Mouse (Mus musculus) intestine, postnatal 0 days (tissue): Measurements from ENCODE around the gene Paf1. TPM values are rescaled to one million over a fixed set of nuclear protein-coding genes. Genes with fewer than 3 reads are reported as not detected.

Experiments used
- ATAC-seq: fragments of 200-750 bp; cut with Nextera tagmentation; 2 replicates; pipeline ENCODE4 v1.8.0; 2017; ENCODE audit warnings: mild to moderate bottlenecking, moderate TSS enrichment, moderate library complexity
- H3K27ac ChIP-seq: fragments of 300-500 bp; sonication (generic); 2 replicates; pipeline ENCODE4 v1.5.1; 2014; ENCODE audit warnings: mild to moderate bottlenecking, low read depth, low read length, moderate library complexity
- H3K27me3 ChIP-seq: fragments of 300-500 bp; sonication (generic); replicated peaks from 2 replicates; pipeline ENCODE4 v1.6.1; 2014; ENCODE audit warnings: low read length, mixed read lengths; ENCODE audit not compliant: control insufficient read depth, insufficient read depth
- H3K36me3 ChIP-seq: fragments of 300-500 bp; sonication (generic); 2 replicates; pipeline ENCODE4 v1.6.1; 2014; ENCODE audit warnings: mild to moderate bottlenecking, moderate library complexity; ENCODE audit not compliant: control insufficient read depth, insufficient read depth
- H3K4me1 ChIP-seq: fragments of 300-500 bp; sonication (generic); replicated peaks from 2 replicates; pipeline ENCODE4 v1.6.1; 2014; ENCODE audit warnings: antibody characterized with exemption, low read length, mixed read lengths; ENCODE audit not compliant: control insufficient read depth, insufficient read depth
- H3K4me2 ChIP-seq: fragments of 300-500 bp; sonication (generic); replicated peaks from 2 replicates; pipeline ENCODE4 v1.6.1; 2014; ENCODE audit warnings: low read depth, mild to moderate bottlenecking, moderate library complexity
- H3K4me3 ChIP-seq: fragments of 300-500 bp; sonication (generic); 2 replicates; pipeline ENCODE4 v1.5.1; 2014; ENCODE audit warnings: low read depth, low read length
- H3K9ac ChIP-seq: fragments of 300-500 bp; sonication (generic); 2 replicates; pipeline ENCODE4 v1.6.1; 2014; ENCODE audit warnings: mild to moderate bottlenecking, low read depth, low read length
- H3K9me3 ChIP-seq: fragments of 300-500 bp; sonication (generic); 2 replicates; pipeline ENCODE4 v1.6.1; 2016; ENCODE audit warnings: mixed run types; ENCODE audit not compliant: control insufficient read depth
- CTCF ChIP-seq: sonication (generic); IDR thresholded peaks from 2 replicates; pipeline ENCODE4 v1.5.1; 2016; ENCODE audit warnings: low read depth, mild to moderate bottlenecking, control low read depth, antibody characterized with exemption, moderate library complexity
- WGBS: fragments of 180-500 bp; shearing (Covaris S2); extraction: QIAGEN DNeasy Blood & Tissue Kit; methylation state at CpG from one replicate; pipeline ENCODE4 v1.1.7; 2014; 5-methylcytosine and 5-hydroxymethylcytosine counted together
- polyA plus RNA-seq: library from polyadenylated mRNA; unstranded; fragments of >200 nt; fragmentation: Nextera tagmentation; extraction: Ambion mirVana; gene quantifications from 2 replicates; pipeline ENCODE4 v1.2.1, GENCODE M21; 2015

Gene Paf1
- polyA plus RNA-seq, 1 experiment from 2014 or later = 54.6 TPM

DNA sequence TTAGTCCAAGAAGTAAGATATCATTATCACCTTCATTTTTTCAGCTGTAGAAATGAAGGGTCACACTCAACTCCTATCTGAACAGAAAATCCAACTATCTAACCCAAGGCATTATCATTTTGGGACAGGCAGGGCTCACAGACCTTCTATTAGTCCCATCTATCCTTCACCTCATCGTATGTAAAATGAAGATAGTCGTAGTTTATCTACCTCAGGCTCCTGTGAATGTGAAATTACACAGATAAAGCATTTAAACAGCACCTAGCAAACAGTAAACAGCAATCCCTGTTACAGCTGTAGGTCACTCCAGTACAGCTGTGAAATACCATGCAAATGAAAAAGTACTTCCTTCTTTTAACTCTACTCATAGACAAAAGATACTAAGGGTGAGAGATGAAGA is 39.5 kb downstream of the Paf1 start:
- Histone ChIP-seq H3K9ac (no peak overlapping the region), H3K9me3 (no peaks in the 10 kb centered on the region), H3K4me1 (no peaks in the 10 kb centered on the region; the same call in 1 of the 2 replicates), H3K36me3 (no peaks in the 10 kb centered on the region; the same call in 1 of the 2 replicates), H3K27me3 (no peaks in the 10 kb centered on the region), H3K4me2 (no peak overlapping the region), H3K27ac (no peak overlapping the region), H3K4me3 (no peak overlapping the region)
- WGBS = 80% methylated on average over 2 of the region's 2 CpGs
- no peak for ATAC-seq
- TF ChIP-seq CTCF = no peak

DNA sequence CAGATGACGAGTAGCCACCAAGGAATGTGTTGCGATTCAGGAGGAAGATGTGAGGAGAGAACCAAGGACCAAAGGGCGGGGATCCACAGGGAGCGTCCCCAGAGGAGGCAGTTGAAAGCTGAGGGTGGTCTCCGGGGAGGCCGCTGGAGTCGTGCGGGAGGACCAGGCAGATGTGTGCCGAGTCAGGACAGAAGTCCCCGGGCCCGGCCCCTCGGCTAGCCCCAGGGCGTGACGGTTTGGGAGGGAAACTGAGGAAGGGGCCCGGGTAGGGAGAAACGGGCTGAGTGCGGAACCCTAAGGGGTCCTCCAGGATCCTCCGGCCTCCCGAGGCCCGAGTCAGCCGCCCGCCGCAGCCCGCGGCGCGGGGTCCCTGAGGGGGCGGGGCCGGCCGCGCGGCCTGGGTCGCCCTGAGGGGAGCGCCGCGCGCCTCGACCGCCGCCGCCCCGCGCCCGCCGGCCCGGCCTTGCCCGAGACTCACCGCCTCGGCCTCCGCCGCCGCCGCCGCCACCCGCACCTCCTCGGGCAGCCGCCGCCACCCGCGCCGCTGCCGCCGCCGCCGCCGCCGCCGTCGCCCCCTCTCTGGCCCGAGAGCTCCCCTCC is 43.0 kb downstream of the Paf1 start:
- peak; percentile 14; the same call in 1 of the 2 replicates for ATAC-seq
- Histone ChIP-seq H3K9me3 (no peaks in the 10 kb centered on the region), H3K9ac (peak overlapping the region; percentile 94), H3K4me2 (peak overlapping the region; percentile 94), H3K4me3 (peak overlapping the region; percentile 87), H3K36me3 (no peaks in the 10 kb centered on the region; the same call in 1 of the 2 replicates), H3K27ac (no peak overlapping the region), H3K27me3 (no peaks in the 10 kb centered on the region), H3K4me1 (no peaks in the 10 kb centered on the region; the same call in 1 of the 2 replicates)
- WGBS = 0% methylated on average over 32 of the region's 70 CpGs
- TF ChIP-seq CTCF = no peak

DNA sequence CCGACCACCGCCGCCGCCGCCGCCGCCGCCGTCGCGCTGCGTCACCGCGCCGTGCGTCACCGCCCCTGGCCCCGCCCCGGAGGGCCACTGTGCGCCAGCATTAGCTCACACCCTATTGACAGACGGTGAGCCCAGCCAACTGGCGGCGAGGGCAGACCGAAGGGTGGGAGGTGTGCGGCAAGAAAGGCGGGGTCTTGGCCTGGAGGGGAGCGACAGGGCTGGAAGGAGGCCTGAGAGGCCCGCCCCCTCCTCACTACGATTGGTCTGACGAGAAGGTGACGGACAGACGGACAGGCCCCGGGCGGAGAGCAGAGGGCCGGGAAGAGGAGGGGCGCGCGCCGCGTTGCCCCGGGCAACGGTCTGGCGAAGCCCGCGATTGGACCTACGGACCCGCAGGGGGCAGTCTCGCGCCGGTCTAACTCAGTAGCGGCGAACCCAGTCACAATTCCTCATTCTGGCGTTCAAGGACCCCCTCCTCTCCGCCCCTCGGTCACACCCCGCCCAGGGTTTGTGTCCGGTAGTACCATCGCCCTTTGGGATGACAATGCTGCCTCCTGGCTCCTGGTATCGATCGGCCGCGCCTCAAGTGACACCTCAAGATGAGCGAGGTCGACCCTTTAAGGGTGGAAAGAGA is 43.6 kb downstream of the Paf1 start:
- no peaks in the 10 kb centered on the region for H3K9me3 ChIP-seq
- peak overlapping the region; percentile 87 for H3K4me3 ChIP-seq
- TF ChIP-seq CTCF = peak; percentile 82
- peak overlapping the region; percentile 94 for H3K4me2 ChIP-seq
- H3K4me1 ChIP-seq = no peaks in the 10 kb centered on the region; the same call in 1 of the 2 replicates
- ATAC-seq = peak; percentile 98
- 0% methylated on average over 41 of the region's 64 CpGs for WGBS
- H3K36me3 ChIP-seq = no peaks in the 10 kb centered on the region; the same call in 1 of the 2 replicates
- no peaks in the 10 kb centered on the region for H3K27me3 ChIP-seq
- peak overlapping the region; percentile 94 for H3K9ac ChIP-seq
- peak overlapping the region; percentile 76 for H3K27ac ChIP-seq

GRCm38 (mm10) chr7:28436932-28437570 is 44.3 kb downstream of the Paf1 start, which contains the start of gene Gmfg:
Gene Gmfg, plus strand, starts transcription at chr7:28437447.
- Histone ChIP-seq H3K36me3 (no peaks in the 10 kb centered on the region), H3K4me3 (peak within 1 kb of the TSS; percentile 87), H3K27me3 (no peaks in the 10 kb centered on the region), H3K9me3 (no peaks in the 10 kb centered on the region), H3K9ac (peak within 1 kb of the TSS; percentile 94), H3K4me2 (peak within 1 kb of the TSS; percentile 62), H3K4me1 (no peaks in the 10 kb centered on the region; the same call in 1 of the 2 replicates), H3K27ac (peak within 1 kb of the TSS; percentile 76)
- 4% methylated on average over 16 of the region's 16 CpGs for WGBS
- peak; percentile 78 for ATAC-seq
- peak; percentile 90 for TF ChIP-seq CTCF

- no peak for TF ChIP-seq CTCF
- Histone ChIP-seq H3K4me1 (no peaks in the 10 kb centered on the region; the same call in 1 of the 2 replicates), H3K27ac (no peak overlapping the region), H3K4me3 (no peak overlapping the region), H3K9ac (no peak overlapping the region), H3K9me3 (no peaks in the 10 kb centered on the region), H3K36me3 (no peaks in the 10 kb centered on the region), H3K27me3 (no peaks in the 10 kb centered on the region), H3K4me2 (no peak overlapping the region; the same call in 1 of the 2 replicates)
- ATAC-seq = no peak
These were observed 45.2 kb downstream of the Paf1 start for GRCm38 (mm10) chr7:28437964-28438363.

GRCm38 (mm10) chr7:28438771-28439170 is 46.0 kb downstream of the Paf1 start:
- no peak for ATAC-seq

More at GRCm38 (mm10) chr7:28438771-28439170, 46.0 kb downstream of the Paf1 start:
- H3K4me1 ChIP-seq = no peaks in the 10 kb centered on the region; the same call in 1 of the 2 replicates
- H3K36me3 ChIP-seq = no peaks in the 10 kb centered on the region
- no peaks in the 10 kb centered on the region for H3K27me3 ChIP-seq
- H3K9ac ChIP-seq = no peak overlapping the region
- H3K27ac ChIP-seq = no peak overlapping the region
- WGBS = 86% methylated on average over 2 of the region's 2 CpGs
- TF ChIP-seq CTCF = no peak
- no peak overlapping the region for H3K4me2 ChIP-seq
- no peak overlapping the region for H3K4me3 ChIP-seq
- no peaks in the 10 kb centered on the region for H3K9me3 ChIP-seq
